Mouse (Mus musculus) frontal cortex, postnatal 25 days (tissue): ENCODE measurements around the gene Zfp706.
A peak's percentile ranks its signal among the peaks of the same experiment; 100 is the strongest.

Experiments
- DNase-seq, 2 experiments: peaks; one replicate each; pipeline ENCODE4 v3.0.0; 2022; ENCODE audit warnings: low spot score in 2 of 2

The Zfp706 gene

GRCm38 (mm10) chr15:37007233-37007958 is at the start of gene Zfp706:
Gene Zfp706 (minus strand): TSS chr15:37007773.
- peak; percentile 97 for DNase-seq

GRCm38 (mm10) chr15:37054582-37054981 is 47.0 kb upstream of the Zfp706 start:
- no peak for DNase-seq

- no peak for DNase-seq
These were observed 45.7 kb upstream of the Zfp706 start for GRCm38 (mm10) chr15:37053085-37053762.

GRCm38 (mm10) chr15:37047403-37047802 is 39.8 kb upstream of the Zfp706 start:
- DNase-seq = no peak

GRCm38 (mm10) chr15:37046586-37046985 is 39.0 kb upstream of the Zfp706 start:
- no peak for DNase-seq

DNA sequence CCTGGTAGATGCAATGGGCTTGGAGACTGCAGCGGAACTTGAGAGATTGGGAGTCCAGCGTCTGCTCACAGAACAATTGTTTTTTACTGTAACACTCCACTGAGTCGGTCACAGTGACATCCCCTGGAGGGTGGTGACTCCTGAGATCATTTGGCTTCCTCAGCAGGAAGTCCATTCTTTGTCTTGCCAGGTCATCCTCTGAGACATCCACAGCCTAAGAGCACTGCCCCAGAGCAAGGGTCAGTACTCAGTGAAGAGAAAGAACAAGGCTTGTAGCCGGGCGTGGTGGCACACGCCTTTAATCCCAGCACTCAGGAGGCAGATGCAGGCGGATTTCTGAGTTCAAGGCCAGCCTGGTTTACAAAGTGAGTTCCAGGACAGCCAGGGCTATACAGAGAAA is 38.6 kb upstream of the Zfp706 start:
- no peak for DNase-seq

GRCm38 (mm10) chr15:37045456-37045855 is 37.9 kb upstream of the Zfp706 start:
- no peak for DNase-seq

DNA sequence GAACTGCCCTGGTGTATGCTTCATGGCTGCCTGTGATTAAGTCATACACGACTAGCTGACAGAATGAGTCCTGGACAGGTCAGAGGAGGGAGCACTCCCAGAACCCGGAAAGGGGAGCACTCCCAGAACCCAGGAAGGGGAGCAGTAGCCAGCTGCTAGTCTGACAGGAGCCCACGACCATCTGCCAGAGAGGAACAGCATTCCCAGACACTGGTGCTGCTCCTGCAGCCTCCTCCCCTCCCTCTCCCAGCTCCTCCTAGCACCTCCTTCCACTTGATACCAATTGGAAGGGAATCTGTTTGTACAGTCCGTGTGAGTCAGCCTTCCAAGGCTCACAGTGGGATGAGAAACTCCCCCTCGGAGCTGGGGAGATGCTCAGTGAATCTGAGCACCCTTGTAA is 35.0 kb upstream of the Zfp706 start:
- peak in 1 of 2 experiments; percentile 58 for DNase-seq

- DNase-seq = no peak
These were observed 33.6 kb upstream of the Zfp706 start for GRCm38 (mm10) chr15:37041214-37041613.

- no peak for DNase-seq
These were observed 31.1 kb upstream of the Zfp706 start for GRCm38 (mm10) chr15:37038666-37039065.

- no peak for DNase-seq
These were observed 30.1 kb upstream of the Zfp706 start for GRCm38 (mm10) chr15:37037704-37038103.

DNA sequence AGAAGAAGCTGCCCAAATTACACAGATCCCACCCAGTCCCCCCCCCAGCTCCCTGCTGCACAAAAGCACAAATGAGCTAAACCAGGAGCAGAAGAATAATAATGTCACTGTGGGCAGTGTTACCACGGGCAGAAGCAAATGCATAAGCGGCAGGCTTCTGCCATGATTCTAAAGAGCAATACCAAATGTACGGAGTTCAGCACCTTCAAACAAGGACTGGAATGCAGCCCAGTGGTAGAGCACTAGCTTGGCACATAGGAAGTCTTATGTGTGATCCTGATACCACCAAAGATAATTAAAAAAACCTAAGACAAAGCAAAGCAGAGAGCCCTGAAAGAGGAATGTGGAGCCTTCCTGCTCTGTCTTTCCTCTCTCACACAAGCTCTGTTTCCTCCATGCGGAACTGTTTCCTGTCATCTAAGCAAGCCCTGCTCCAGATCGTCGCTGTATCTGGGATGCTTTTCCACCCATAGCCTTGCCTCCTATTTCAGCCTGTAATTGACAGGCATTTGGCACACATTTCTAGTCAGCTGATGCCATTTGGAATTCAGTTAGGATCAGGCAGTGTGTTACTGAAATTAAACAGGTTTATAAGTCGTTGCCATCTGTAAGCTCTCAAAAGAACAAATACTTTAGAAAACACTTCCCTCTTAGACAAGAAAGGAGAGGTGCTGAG is 29.0 kb upstream of the Zfp706 start:
- DNase-seq = no peak

DNA sequence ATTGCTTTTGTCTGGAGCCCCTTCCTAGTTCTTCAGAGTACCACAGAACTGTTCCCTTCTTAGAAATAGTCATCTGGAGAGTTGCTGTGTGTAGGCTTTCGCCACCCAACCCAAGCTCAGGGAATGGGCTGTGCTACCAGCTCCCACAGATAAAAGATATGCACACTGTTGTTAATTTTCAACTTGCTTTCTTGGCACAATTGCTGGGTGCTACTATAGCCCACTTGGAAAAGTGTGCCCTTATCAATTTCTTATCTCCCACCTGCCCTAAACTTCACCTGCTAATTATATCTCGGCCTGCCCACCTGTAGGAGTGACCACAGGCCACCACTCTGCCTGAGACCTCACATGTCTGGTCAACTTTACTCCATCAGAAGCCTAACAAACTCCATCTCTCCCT is 26.6 kb upstream of the Zfp706 start:
- DNase-seq = no peak

- no peak for DNase-seq
These were observed 25.9 kb upstream of the Zfp706 start for GRCm38 (mm10) chr15:37033431-37033830.

GRCm38 (mm10) chr15:37031334-37032150 is 24.0 kb upstream of the Zfp706 start:
- no peak for DNase-seq

GRCm38 (mm10) chr15:37030929-37031328 is 23.4 kb upstream of the Zfp706 start:
- no peak for DNase-seq

DNA sequence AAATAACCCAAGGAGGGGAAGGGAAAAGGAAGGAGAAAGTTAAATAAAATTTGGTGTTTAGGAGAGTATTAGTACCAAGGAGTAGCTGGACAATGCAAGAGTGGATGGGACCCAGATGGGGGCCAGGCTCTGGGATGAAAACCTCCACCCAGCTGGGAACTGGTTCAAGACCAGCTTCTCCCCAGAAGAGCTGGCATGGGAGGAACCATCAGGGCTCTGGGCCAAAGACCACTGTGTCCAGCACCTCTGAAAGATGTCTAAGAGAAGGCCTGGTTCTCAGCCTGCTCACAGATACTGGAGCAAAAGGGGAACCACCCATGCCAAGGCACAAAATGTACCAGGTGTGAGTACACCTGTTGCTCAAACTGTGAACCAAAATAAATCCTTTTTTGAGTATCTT is 20.4 kb upstream of the Zfp706 start:
- no peak for DNase-seq

GRCm38 (mm10) chr15:37026458-37026857 is 18.9 kb upstream of the Zfp706 start:
- DNase-seq = no peak

DNA sequence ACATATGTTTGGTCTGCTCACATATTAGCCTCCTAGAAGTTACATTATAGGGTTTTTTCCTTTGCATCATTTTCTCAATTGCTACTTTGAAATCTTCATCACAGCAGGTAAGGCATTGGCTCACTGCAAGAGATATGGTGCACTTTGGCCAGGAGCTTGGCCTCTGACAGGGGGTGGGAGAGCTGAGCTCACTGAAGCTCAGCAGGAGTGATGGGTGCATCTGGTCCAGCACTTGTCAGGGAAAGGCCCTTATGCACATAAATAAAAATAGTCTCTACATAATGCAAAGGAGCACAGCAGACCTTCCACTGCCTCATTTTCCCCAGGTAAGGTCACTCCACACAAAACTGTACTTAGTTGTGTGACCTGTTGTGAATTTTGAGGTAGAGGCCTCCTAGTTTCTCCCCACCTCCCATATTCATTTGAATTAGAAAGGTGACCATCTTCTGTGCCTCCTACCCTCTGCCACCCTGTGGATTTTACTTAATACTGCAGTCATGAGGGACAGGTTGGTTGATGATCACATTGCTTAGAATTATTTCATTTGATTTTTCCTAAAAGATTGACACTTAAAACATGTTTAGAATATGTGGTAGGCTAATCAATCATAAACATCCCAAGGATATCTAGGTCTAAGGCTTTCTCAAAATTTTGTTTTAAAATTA is 13.1 kb upstream of the Zfp706 start:
- DNase-seq = no peak

GRCm38 (mm10) chr15:37019434-37019833 is 11.9 kb upstream of the Zfp706 start:
- no peak for DNase-seq

DNA sequence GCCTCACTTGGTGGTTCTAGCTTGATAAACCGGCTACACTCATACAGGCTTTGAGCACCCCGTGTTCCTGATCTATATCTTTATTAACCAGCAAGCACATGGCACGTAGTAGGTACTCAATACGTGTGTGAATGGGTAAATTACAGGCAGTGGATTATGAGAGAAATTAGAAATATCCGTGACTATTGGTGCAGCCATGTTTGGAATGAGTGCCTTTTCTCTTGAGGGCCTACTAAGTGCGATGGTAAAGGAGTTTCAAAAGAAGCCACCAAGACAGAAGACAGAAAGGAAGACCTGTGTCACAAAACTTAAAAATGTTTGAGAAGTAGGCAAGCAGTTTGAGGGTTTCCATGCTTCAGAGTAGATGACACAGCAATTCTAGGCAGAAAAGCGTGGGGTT is 4.3 kb upstream of the Zfp706 start:
- no peak for DNase-seq
